Comparison of ENCODE assay signal across 8 mouse cellular contexts in genomic region chr9:108796351-108796981, GRCm38 (mm10). TPM values are rescaled to one million over a fixed set of nuclear protein-coding genes. Genes with fewer than 3 reads are reported as not detected.
DNase-seq lines count a peak whose midpoint lies in the region; ATAC-seq lines count a peak whose summit lies in the region.
"Had no signal": no experiment of that assay in that cellular context is flagged by ENCODE, and none has a peak within 500 bp of the region (broad histone marks: within the 10 kb centered on the region; RNA-seq: fewer than 3 reads in every experiment).

No protein-coding gene starts in this region.

- no peaks in the 10 kb centered on the region for H3K27me3 ChIP-seq in limb, embryonic 15.5 days
- no peaks in the 10 kb centered on the region for H3K27me3 ChIP-seq in limb, embryonic 10.5 days (ENCODE audit: low read depth, poor library complexity, severe bottlenecking)
- H3K27me3 ChIP-seq in heart, embryonic 16.5 days (ENCODE audit: control insufficient read depth, insufficient read depth, low read length), result no peaks in the 10 kb centered on the region

- H3K36me3 ChIP-seq in limb, embryonic 15.5 days, result peaks cover 49% of the 10 kb centered on the region
- H3K36me3 ChIP-seq in limb, embryonic 10.5 days, result peaks cover 80% of the 10 kb centered on the region
- H3K36me3 ChIP-seq in heart, embryonic 16.5 days (ENCODE audit: control insufficient read depth, insufficient read depth), result peaks cover 35% of the 10 kb centered on the region

- no peak overlapping the region for H3K4me3 ChIP-seq in limb, embryonic 15.5 days
- H3K4me3 ChIP-seq in limb, embryonic 10.5 days, result no peak overlapping the region
- no peak overlapping the region for H3K4me3 ChIP-seq in heart, embryonic 16.5 days (ENCODE audit: low read length)

- peak overlapping the region; percentile 57; the same call in 1 of the 2 replicates for H3K27ac ChIP-seq in limb, embryonic 15.5 days
- no peak overlapping the region for H3K27ac ChIP-seq in limb, embryonic 10.5 days
- H3K27ac ChIP-seq in heart, embryonic 16.5 days (ENCODE audit: low read length), result peak overlapping the region; percentile 70
- H3K27ac ChIP-seq: macrophage had no signal

- H3K4me2 ChIP-seq in limb, embryonic 15.5 days, result peak overlapping the region; percentile 22; the same call in 1 of the 2 replicates
- peak overlapping the region; percentile 8; the same call in 1 of the 2 replicates for H3K4me2 ChIP-seq in heart, embryonic 16.5 days (ENCODE audit: low read depth, low read length)

- no peak overlapping the region for H3K9ac ChIP-seq in limb, embryonic 15.5 days
- peak overlapping the region; percentile 35 for H3K9ac ChIP-seq in heart, embryonic 16.5 days (ENCODE audit: low read length)

- no peak for DNase-seq in limb, embryonic 10.5 days (ENCODE audit: low spot score)
- peak; percentile 89 for DNase-seq in brain, adult 2 months (ENCODE audit: low read depth, low spot score)
- peak; percentile 69 for DNase-seq in lung, postnatal 36 days
- DNase-seq in spleen, adult 18-20 months, result no peak
- DNase-seq in gastrocnemius, postnatal 10 days, result no peak

- no peak for ATAC-seq in limb, embryonic 15.5 days (ENCODE audit: insufficient number of reproducible peaks, low FRiP score, low TSS enrichment, low read depth)
- ATAC-seq in heart, embryonic 16.5 days (replicated peaks; ENCODE audit: extremely low read depth, insufficient read depth, low FRiP score), result no peak

- WGBS in limb, embryonic 15.5 days, result 84% methylated on average over 4 of the region's 4 CpGs
- WGBS in limb, embryonic 10.5 days, result 90% methylated on average over 4 of the region's 4 CpGs
- WGBS in heart, embryonic 16.5 days, result 58% methylated on average over 4 of the region's 4 CpGs

- peaks cover 33% of the 10 kb centered on the region for H3K4me1 ChIP-seq in limb, embryonic 15.5 days
- peaks cover 15% of the 10 kb centered on the region; the same call in 1 of the 2 replicates for H3K4me1 ChIP-seq in limb, embryonic 10.5 days
- H3K4me1 ChIP-seq in heart, embryonic 16.5 days (ENCODE audit: control insufficient read depth, insufficient read depth, low read length), result peaks cover 45% of the 10 kb centered on the region

- H3K9me3 ChIP-seq in limb, embryonic 15.5 days, result no peaks in the 10 kb centered on the region
- no peaks in the 10 kb centered on the region for H3K9me3 ChIP-seq in limb, embryonic 10.5 days (replicated peaks)
- H3K9me3 ChIP-seq in heart, embryonic 16.5 days (replicated peaks; ENCODE audit: control insufficient read depth, low read length), result no peaks in the 10 kb centered on the region

RNA-seq across cellular contexts. Expression of gene Nckipsd, which starts 11.7 kb away (rescaled TPM):
- polyA plus RNA-seq in limb, embryonic 15.5 days (2015; fragmentation: Nextera tagmentation; extraction: Ambion mirVana), result 17.7 and 19.0 TPM in 2 replicates
- polyA plus RNA-seq in limb, embryonic 10.5 days (2016; fragmentation: Nextera tagmentation; extraction: Ambion mirVana), result 13.0 and 21.0 TPM in 2 replicates
- polyA plus RNA-seq in heart, embryonic 16.5 days (2015; fragmentation: Nextera tagmentation; extraction: Ambion mirVana), result 10.0 and 14.5 TPM in 2 replicates
- total RNA-seq in gastrocnemius, postnatal 10 days (2021), result 1 to 10 TPM; 5.3 to 6.3 TPM

RNA-seq across cellular contexts. Expression of gene Ip6k2, which starts 12.9 kb away (rescaled TPM):
- polyA plus RNA-seq in limb, embryonic 15.5 days (2015; fragmentation: Nextera tagmentation; extraction: Ambion mirVana), result 86.7 and 99.7 TPM in 2 replicates
- polyA plus RNA-seq in limb, embryonic 10.5 days (2016; fragmentation: Nextera tagmentation; extraction: Ambion mirVana), result 93.9 and 121 TPM in 2 replicates
- polyA plus RNA-seq in heart, embryonic 16.5 days (2015; fragmentation: Nextera tagmentation; extraction: Ambion mirVana), result 27.2 and 31.0 TPM in 2 replicates
- total RNA-seq in gastrocnemius, postnatal 10 days (2021), result 10 to 100 TPM; 30.6 to 39.6 TPM

RNA-seq across cellular contexts. Expression of gene Celsr3, which starts 29.7 kb away (rescaled TPM):
- 0.08 and 0.09 TPM in 2 replicates for polyA plus RNA-seq in limb, embryonic 15.5 days (2015; fragmentation: Nextera tagmentation; extraction: Ambion mirVana)
- polyA plus RNA-seq in limb, embryonic 10.5 days (2016; fragmentation: Nextera tagmentation; extraction: Ambion mirVana), result 0.06 and 0.14 TPM in 2 replicates
- 0.05 and 0.13 TPM in 2 replicates for polyA plus RNA-seq in heart, embryonic 16.5 days (2015; fragmentation: Nextera tagmentation; extraction: Ambion mirVana)
- under 1 TPM; 0.14 to 0.54 TPM for total RNA-seq in gastrocnemius, postnatal 10 days (2021)

RNA-seq across cellular contexts. Expression of gene Slc26a6, which starts 56.6 kb away (rescaled TPM):
- 12.7 and 13.8 TPM in 2 replicates for polyA plus RNA-seq in limb, embryonic 15.5 days (2015; fragmentation: Nextera tagmentation; extraction: Ambion mirVana)
- polyA plus RNA-seq in limb, embryonic 10.5 days (2016; fragmentation: Nextera tagmentation; extraction: Ambion mirVana), result 9.7 and 13.7 TPM in 2 replicates
- polyA plus RNA-seq in heart, embryonic 16.5 days (2015; fragmentation: Nextera tagmentation; extraction: Ambion mirVana), result 7.6 and 7.8 TPM in 2 replicates
- 10 to 100 TPM; 10.8 to 12.9 TPM for total RNA-seq in gastrocnemius, postnatal 10 days (2021)

Comparison
In these comparisons a context has a peak if more than half of its experiments do, and no peak if none do; other contexts are left out.
1. DNase-seq: peak in brain, adult 2 months (single experiment) and lung, postnatal 36 days (single experiment); none in limb, embryonic 10.5 days (single experiment), spleen, adult 18-20 months (0 of 2) and gastrocnemius, postnatal 10 days (single experiment).